Mouse (Mus musculus): ENCODE measurements around the gene Krt77. TPM values are rescaled to one million over a fixed set of nuclear protein-coding genes. Genes with fewer than 3 reads are reported as not detected.

Krt77 gene
- total and polyA plus RNA-seq, 3 experiments = not detected

DNA sequence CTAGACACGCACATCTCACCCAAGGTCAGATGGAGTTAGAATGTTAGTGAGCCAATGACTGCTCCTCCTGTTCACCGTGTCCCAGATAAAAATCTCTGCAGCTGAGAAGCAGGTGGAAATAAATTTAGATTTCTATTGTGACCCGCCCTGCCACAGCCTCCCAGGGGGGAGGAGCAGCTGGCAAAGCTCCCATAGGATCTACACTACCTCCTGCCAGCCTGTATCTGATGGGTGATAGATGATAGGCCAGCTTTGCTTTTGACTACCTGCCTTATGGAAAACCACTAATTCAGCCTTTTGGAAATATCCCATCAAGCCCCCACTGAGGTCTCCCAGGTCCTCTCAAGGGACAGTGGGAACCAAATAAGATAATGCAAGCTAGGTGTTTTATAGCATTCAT, 13.8 kb downstream of the Krt77 start:
- Histone ChIP-seq H3K27me3 (replicated peaks) (peaks cover 97% of the 10 kb centered on the region), H3K4me2 (ENCODE audit: insufficient read depth, low read depth, poor library complexity, severe bottlenecking) (no peak overlapping the region), H3K9ac (ENCODE audit: insufficient read depth, low read depth) (no peak overlapping the region), H3K36me3 (replicated peaks in 1 of 2; ENCODE audit: control insufficient read depth in 1 of 2, insufficient read depth in 1 of 2, low read length in 1 of 2) (no peaks in the 10 kb centered on the region), H3K4me1 (ENCODE audit: control insufficient read depth in 1 of 2, insufficient read depth in 2 of 2) (peaks cover 0 to 10% of the 10 kb centered on the region in 2 experiments; a peak in 2 of 4 replicates), H3K9me3 (replicated peaks; ENCODE audit: low read length) (no peaks in the 10 kb centered on the region), H3K79me2 (replicated peaks; ENCODE audit: control insufficient read depth, extremely low read depth, insufficient read depth, poor library complexity, severe bottlenecking) (no peaks in the 10 kb centered on the region), H3K4me3 (replicated peaks in 1 of 3; ENCODE audit: low read depth in 2 of 3, low read length in 2 of 3, poor library complexity in 1 of 3) (no peak overlapping the region), H3K27ac (ENCODE audit: insufficient read depth, low read depth) (no peak overlapping the region)
- DNase-seq (ENCODE audit: extremely low read depth) = no peak
- dilution Hi-C loops (cut with MboI; ENCODE audit: extremely low pct_ligation_motif_present, extremely low pct_unique_long_range_greater_than_20kb, low sequenced_read_pairs) = no loop called here
- TF ChIP-seq RCOR1 (conservative IDR thresholded peaks at IDR 0.05; ENCODE audit: low read depth, low read length) = no peak
- no peak for TF ChIP-seq MEF2A (IDR thresholded peaks at IDR 0.05; ENCODE audit: borderline replicate concordance, low read depth, low read length)
- TF ChIP-seq TBP (conservative IDR thresholded peaks at IDR 0.05; ENCODE audit: low read depth, low read length) = no peak
- no peak for TF ChIP-seq HCFC1 (IDR thresholded peaks at IDR 0.05; ENCODE audit: low read depth, low read length)
- in situ Hi-C loops (cut with MboI; ENCODE audit: low pct_ligation_motif_present, low pct_unique_long_range_greater_than_20kb, low sequenced_read_pairs) = no loop called here

DNA sequence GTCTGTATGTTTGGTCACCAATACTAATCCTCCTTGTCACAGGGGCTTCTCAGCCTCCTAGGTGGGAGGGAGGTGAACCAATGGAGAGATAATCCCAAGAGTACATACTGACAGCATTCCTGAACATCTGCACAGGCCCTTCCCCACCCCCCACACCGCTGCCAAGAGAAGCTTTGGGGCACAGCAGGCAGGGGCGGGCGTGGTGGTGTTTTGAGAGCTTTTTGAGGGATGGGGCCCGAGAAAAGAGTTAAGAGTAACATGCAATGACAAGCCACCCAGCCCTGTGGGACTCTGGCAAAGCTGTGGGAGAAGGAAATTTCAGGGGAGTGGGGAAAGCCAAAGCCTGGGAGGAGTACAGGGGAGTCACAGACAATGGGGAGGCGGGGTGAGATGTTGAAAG, 15.2 kb downstream of the Krt77 start:
- Histone ChIP-seq H3K4me3 (replicated peaks in 1 of 3; ENCODE audit: low read depth in 2 of 3, low read length in 2 of 3, poor library complexity in 1 of 3) (no peak overlapping the region), H3K27ac (ENCODE audit: insufficient read depth, low read depth) (no peak overlapping the region), H3K9me3 (replicated peaks; ENCODE audit: low read length) (no peaks in the 10 kb centered on the region), H3K79me2 (replicated peaks; ENCODE audit: control insufficient read depth, extremely low read depth, insufficient read depth, poor library complexity, severe bottlenecking) (no peaks in the 10 kb centered on the region), H3K9ac (ENCODE audit: insufficient read depth, low read depth) (no peak overlapping the region), H3K36me3 (replicated peaks in 1 of 2; ENCODE audit: control insufficient read depth in 1 of 2, insufficient read depth in 1 of 2, low read length in 1 of 2) (no peaks in the 10 kb centered on the region), H3K27me3 (replicated peaks) (peaks cover 99% of the 10 kb centered on the region), H3K4me1 (ENCODE audit: control insufficient read depth in 1 of 2, insufficient read depth in 2 of 2) (peaks cover 0 to 8% of the 10 kb centered on the region in 2 experiments; a peak in 1 of 4 replicates), H3K4me2 (ENCODE audit: insufficient read depth, low read depth, poor library complexity, severe bottlenecking) (no peak overlapping the region)
- in situ Hi-C loops (cut with MboI; ENCODE audit: low pct_ligation_motif_present, low pct_unique_long_range_greater_than_20kb, low sequenced_read_pairs) (no loop called here), dilution Hi-C loops (cut with MboI; ENCODE audit: extremely low pct_ligation_motif_present, extremely low pct_unique_long_range_greater_than_20kb, low sequenced_read_pairs) (no loop called here)
- no peak for DNase-seq (ENCODE audit: extremely low read depth)
- TF ChIP-seq KAT2A (IDR thresholded peaks at IDR 0.05; ENCODE audit: insufficient replicate concordance, low read length) = no peak
- no peak for TF ChIP-seq E2F4 (IDR thresholded peaks at IDR 0.05; ENCODE audit: insufficient replicate concordance, low read depth, low read length)
- no peak for TF ChIP-seq MAZ (IDR thresholded peaks at IDR 0.05; ENCODE audit: low read depth, low read length)
- no peak for TF ChIP-seq TBP (conservative IDR thresholded peaks at IDR 0.05; ENCODE audit: low read depth, low read length)
- no peak for TF ChIP-seq POLR2A (IDR thresholded peaks at IDR 0.05; ENCODE audit: low read depth, low read length)
- no peak for TF ChIP-seq TCF12 (IDR thresholded peaks at IDR 0.05; ENCODE audit: low read depth, low read length)
- TF ChIP-seq POLR2AphosphoS2 (IDR thresholded peaks at IDR 0.05; ENCODE audit: low read depth, low read length) = no peak
- no peak for TF ChIP-seq MAX (IDR thresholded peaks at IDR 0.05; ENCODE audit: low read length)
- TF ChIP-seq GABPA (IDR thresholded peaks at IDR 0.05; ENCODE audit: insufficient replicate concordance, low read depth, low read length) = no peak
- no peak for TF ChIP-seq ZC3H11A (IDR thresholded peaks at IDR 0.05; ENCODE audit: low read depth, low read length)
- TF ChIP-seq NELFE (IDR thresholded peaks at IDR 0.05; ENCODE audit: low read depth, low read length) = no peak
- no peak for TF ChIP-seq PAX5 (IDR thresholded peaks at IDR 0.05; ENCODE audit: low read length)
- TF ChIP-seq ZKSCAN1 (IDR thresholded peaks at IDR 0.05; ENCODE audit: borderline replicate concordance, low read depth, low read length) = no peak
- TF ChIP-seq RAD21 (IDR thresholded peaks at IDR 0.05; ENCODE audit: low read depth, low read length) = no peak
- no peak for TF ChIP-seq HCFC1 (IDR thresholded peaks at IDR 0.05; ENCODE audit: low read depth, low read length)
- TF ChIP-seq NRF1 (IDR thresholded peaks at IDR 0.05; ENCODE audit: low read depth, low read length) = no peak
